Mouse (Mus musculus): ENCODE measurements at regions not wholly inside any gene's neighbourhood (a gene's known extent, or its start where the extent isn't known, plus 50 kb on each side); places are given as distances from the start of the nearest gene placed in this dataset.

DNA sequence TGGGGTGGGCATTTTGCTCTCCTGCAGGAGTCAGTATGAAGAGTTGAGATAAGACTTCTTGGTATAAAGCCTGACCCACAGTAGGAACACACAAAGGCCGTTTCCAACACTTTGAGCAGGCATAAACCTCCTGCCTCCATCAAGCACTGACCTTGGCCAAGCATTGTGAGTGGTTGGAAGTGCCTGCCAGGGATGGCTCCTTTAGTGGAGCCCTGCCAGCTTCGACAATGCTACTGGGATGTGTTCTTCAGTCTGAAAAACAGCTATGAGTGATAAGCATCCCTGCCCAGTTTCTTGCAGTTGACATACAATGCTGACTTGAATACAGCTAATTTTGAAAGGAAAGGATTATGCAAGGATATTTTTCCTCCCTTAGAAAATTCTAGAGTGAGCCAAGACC lies 644.6 kb upstream of the Vstm2b start:
- in situ Hi-C loops (cut with MboI; ENCODE audit: unreplicated experiment in 2 of 2), result loop anchor here in 1 of 2 experiments (5.0 kb wide), 1 partner anchor 49 kb away; no protein-coding TSS in a partner anchor

DNA sequence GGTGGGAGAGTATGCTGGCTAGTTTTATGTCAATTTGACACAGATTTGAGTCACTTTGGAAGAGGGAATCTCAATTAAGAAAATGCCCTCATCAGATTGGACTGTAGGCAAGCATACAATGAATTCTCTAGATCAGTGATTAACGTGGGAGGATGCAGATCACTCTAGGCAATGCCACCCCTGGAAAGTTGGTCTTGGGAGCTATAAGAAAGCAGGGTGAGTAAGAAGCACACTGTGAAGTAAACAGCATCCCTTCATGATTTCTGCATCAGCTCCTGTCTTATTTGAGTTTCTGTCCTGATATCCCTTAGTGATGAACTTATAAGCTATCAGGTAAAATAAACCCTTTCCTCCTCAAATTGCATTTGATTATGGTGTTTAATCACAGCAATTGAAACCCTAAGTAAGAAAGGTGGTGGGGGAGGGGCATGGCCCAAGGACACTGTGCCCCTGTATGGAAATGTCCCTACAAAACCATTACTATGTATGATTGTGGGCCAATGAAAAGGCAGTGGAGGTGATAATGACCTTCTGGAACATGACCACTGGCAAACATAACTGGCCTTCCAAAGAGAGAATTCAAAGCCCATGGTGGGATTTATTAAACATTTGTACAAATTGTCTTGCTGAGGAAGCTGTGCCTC lies 640.3 kb upstream of the Vstm2b start:
- in situ Hi-C loops (cut with MboI; ENCODE audit: unreplicated experiment in 2 of 2), result no loop called here

DNA sequence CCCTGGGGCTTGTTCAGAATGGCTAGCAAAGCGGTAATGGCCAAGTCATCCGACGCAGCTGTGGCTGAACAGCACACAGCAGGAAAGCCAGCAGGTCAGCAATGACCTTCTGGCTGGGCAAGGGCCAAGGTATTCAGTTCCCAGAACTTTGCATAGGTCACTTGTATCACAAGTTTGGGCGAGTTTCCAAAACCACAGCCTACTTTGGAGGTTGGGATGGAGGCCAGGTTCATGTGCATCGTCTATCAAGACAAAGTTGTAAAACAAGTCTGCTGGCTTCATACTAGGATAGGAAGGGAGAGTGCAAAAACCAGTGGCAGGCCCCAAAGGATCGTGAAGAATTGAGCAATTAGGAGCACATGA lies 639.8 kb upstream of the Vstm2b start:
- in situ Hi-C loops (cut with MboI; ENCODE audit: unreplicated experiment in 2 of 2), result no loop called here

DNA sequence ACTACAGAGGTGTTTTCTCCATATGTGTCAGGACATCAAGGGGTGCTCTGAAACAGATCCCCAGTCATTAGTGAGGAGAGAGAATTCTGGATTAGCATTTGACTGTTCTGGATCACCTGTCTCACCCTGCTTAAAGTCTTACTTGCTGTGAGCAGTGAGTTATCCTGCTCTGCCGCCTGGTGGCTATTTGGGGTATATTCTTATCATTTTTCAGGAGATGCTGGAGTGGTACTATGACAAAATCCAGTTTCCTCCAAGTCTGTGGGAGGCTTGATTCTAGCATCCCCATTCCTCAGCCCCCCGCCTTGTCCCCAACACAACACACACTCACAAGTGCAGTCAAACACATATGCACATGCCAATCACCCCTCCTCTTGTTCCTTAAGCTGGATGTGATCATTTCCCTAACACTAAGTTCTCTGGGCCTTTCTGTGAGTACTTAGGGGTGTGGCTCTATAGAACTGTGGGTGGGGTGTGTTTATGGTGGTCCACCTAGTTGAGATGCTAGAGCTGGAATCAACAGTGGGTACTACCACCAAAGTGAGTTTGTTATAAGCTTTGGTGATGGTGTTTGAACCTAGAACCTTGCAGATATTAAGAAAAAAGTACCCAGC lies 624.6 kb upstream of the Vstm2b start:
- in situ Hi-C loops (cut with MboI; ENCODE audit: unreplicated experiment in 2 of 2), result loop anchor here in 1 of 2 experiments (10.0 kb wide), 1 partner anchor 669 kb away; no protein-coding TSS in a partner anchor

DNA sequence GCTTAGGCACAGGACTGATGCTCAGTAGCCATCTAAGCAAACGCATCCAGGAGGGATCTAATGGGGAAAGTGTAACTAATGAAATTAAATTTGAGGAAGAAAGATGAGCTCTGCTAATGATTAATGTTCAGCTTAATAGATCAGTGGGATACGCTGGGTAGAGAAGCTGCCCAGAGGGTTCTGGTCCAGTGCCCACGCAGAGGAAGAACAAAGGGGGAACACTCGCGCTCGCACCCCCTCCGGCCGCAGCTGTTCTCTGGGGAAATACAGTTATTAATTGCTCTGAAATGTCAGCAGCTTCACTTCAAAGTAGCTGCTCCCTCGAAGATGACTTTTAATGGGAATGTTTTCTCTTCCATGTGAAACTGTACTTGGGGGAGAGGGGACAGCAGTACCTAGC lies 623.0 kb upstream of the Vstm2b start:
- in situ Hi-C loops (cut with MboI; ENCODE audit: unreplicated experiment in 2 of 2), result loop anchor here in 1 of 2 experiments (10.0 to 25.0 kb wide), 2 partner anchors 670 to 788 kb away; no protein-coding TSS in a partner anchor

DNA sequence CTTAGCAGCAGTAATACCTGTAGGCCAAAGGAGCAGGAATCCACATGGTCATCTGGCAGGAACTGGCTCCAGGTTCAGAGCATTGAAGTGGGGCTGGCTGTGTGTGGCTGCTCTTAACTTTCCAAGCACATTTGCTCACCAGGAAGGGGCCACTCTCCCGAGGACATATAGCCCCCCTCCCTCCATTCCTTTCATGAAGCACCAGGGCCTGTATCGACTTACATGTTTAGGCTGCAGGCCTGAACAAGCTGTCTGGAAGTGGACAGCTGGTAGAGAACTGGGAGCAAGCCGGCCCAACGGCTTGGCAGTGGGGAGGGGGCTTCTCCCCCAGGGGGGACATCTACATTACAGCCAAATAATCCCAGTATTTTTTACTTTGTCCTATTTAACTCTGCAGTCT lies 622.5 kb upstream of the Vstm2b start:
- in situ Hi-C loops (cut with MboI; ENCODE audit: unreplicated experiment in 2 of 2), result loop anchor here in 1 of 2 experiments (10.0 to 25.0 kb wide), 2 partner anchors 671 to 788 kb away; no protein-coding TSS in a partner anchor

DNA sequence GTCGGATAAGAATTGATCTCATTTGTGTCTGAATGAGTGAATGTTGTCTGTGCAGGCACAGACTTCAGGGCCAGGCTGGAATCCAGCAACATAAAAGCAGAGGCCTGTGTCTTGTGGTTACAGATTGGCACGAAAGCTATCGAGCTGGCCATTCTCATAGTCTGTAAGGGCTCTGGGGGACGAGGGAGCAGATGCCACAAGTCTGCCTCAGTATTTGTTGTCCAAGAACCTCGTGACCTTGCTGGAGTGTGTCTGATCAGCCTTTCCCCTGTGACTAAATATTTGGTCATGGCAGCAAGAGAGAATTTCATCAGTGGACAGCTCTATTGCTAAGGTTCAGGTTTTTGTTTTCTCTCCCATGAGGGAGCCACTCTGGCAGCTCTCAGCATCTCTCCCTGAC lies 622.0 kb upstream of the Vstm2b start:
- in situ Hi-C loops (cut with MboI; ENCODE audit: unreplicated experiment in 2 of 2), result loop anchor here in 1 of 2 experiments (10.0 to 25.0 kb wide), 2 partner anchors 671 to 789 kb away; no protein-coding TSS in a partner anchor

DNA sequence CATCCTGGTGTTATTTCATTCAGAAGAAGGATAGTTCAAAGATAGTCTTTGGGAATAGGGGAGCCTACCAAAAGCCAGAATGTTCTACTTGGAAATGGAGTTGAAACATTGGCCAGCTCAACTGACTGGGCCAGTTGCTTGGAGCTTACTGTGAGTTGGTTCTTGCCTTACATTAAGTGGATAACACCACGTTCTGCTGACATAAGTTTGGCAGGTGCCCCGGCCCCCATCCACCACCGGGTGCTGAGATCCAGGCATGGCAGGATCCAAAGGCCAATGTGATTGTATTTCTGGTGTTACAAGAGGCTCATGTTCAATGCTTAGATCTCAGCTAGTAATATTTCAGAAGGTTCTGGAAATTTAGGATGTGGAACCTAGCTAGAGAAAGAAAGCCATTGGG lies 608.0 kb upstream of the Vstm2b start:
- in situ Hi-C loops (cut with MboI; ENCODE audit: unreplicated experiment in 2 of 2), result loop anchor here in 1 of 2 experiments (25.0 kb wide), 1 partner anchor 803 kb away; no protein-coding TSS in a partner anchor

DNA sequence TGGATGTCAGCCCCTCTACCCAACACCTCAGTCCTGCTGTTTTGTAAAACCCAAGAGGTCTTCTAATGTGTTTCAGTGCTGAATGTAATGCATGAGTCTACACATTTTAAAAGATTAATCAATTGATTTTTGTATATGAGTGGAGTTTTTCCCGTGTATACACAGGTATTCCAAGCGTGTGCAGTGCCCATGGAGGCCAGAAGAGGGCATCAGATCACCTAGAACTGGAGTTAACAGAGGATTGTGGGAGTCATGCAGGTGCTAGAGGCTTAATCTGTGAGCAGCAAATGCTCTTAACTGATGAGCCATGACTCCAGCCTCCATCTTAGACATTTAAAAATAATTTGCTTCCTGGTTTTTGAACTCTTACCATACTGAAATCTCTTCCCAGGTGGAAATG lies 587.6 kb upstream of the Vstm2b start:
- in situ Hi-C loops (cut with MboI; ENCODE audit: unreplicated experiment in 2 of 2), result no loop called here

DNA sequence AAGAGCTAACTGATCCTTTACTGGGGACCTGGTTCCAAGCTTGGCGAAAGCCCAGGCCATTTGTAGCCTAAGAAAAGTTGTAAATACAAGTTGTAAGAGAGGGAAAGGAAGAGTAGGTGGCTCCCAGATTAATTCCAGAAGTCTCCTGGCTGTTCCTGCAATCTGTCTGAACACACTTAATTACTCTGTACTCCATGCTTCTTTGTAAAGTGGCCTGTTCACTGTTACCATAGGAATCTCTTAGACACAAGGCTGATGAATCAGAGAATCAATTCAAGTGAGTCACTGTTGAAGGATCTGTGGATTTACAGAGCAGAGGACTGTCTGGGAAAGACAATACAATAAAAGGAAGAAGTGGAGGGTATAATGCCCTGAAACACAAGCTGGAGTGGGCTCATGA lies 577.0 kb upstream of the Vstm2b start:
- in situ Hi-C loops (cut with MboI; ENCODE audit: unreplicated experiment in 2 of 2), result no loop called here

DNA sequence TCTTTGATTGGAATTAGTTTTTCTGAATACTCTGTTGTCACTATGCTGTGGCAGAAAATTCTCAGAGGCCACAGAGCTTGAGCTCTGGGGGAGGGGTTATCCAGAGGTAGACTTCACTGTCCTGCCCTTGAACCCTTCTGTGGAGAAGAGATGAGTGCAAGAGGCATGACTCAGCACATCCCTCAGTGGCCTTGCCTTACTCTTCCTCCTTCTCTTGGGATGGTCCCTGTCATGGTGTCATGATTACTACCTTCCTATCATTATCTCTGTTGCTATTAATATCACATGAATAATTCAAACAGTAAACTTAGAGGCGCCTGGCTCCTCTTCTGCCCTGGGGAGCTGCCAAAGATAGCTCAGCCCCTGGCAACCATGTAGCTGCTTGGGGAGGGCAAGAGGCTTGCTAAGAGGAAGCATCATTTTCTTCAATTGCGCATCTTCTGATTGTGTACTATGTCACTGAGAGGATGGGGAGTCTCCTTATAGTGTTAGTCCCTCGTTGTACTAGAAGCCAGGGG lies 572.9 kb upstream of the Vstm2b start:
- in situ Hi-C loops (cut with MboI; ENCODE audit: unreplicated experiment in 2 of 2), result no loop called here

DNA sequence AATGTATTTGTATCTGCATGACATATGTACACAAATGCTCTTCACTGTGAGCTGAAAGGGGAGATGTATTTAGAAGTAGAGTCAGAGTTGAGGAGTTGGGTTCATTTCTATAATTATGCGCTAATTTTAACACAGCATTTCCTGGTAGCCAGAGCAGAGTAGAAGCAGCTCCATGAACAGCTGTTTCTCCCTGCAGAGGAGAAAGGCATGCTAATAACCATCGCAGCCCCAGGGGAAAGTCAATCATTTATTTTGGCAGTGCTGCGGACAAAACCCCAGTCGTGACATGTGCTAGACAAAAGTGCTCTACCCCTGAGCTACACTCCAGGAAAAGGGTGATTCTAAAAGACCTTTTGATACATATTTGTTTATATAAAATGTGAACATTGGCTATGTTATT lies 565.7 kb upstream of the Vstm2b start:
- in situ Hi-C loops (cut with MboI; ENCODE audit: unreplicated experiment in 2 of 2), result no loop called here

DNA sequence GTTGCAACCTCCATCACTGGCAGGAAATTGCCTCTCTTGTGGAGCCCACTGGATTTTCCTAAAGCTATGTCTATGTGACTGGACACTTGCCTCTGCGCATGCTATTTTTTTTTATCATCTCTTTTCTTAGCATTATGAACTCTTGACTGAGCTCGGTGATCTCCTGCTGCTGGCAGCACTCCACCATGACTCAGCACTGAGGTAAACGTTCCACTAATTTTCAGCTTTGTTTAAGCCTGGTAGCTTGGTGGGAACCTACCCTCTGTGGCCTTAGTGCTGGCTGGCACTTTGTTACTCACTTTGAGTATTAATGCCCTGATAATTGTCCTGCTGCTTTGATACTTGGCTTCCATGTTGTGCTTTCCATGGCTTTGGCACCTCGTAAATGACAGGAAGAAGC lies 545.8 kb upstream of the Vstm2b start:
- in situ Hi-C loops (cut with MboI; ENCODE audit: unreplicated experiment in 2 of 2), result no loop called here

DNA sequence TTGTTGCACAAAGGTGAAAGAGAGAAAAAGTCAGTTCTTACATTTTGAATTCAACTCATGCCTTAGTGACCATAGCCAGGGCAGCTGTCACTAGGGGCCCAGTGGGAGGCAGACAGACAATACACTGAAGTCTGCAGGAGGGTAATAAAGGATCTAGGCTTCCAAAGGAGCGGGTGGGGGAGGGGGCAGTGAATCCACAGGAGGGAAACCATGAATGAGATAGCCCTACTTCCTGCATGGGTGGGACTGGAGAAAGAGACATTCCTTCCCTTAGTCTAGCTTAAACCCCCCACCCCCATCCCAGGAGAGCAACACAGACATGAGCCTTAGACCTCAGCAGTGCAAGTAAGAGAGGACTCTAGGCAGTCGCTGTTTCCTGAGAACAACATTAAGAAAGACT lies 535.4 kb upstream of the Vstm2b start:
- in situ Hi-C loops (cut with MboI; ENCODE audit: unreplicated experiment in 2 of 2), result no loop called here

DNA sequence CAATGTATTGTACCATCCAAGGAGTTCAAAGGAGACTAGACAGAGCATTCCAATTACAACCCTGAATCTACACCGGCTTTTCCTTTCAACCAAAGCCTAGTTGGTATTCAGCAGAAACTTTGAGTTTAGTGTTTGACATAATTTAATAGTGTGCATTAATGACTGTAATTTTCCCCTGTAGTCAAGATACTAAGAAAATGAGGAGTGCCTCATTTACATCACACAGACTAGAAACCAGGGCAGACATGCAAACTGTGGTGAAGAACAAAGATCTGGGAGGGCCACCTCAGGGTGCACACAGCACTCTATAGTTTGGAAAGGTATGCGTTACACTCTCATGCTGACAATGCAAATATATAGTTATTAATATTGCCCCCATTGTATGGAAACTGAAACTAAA lies 525.4 kb upstream of the Vstm2b start:
- in situ Hi-C loops (cut with MboI; ENCODE audit: unreplicated experiment in 2 of 2), result no loop called here

DNA sequence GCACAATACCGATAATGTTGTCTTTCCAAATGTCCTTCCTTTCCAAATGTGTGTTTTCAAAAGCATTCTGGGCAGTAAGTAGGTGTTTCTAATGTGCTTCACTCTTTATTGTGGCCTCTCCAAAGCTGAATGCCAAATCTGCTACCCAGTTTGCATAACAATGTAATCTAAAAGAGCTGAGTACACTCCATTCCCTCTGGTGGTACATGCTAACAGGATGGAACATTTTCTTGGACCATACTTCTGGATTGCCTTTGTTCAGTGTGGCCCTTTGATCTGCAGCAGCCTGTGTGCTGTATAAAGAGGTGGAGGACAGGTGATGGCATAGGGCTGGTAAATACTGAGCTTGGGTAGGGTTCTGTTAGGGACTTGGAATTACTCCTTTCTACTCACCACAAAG lies 520.3 kb upstream of the Vstm2b start:
- in situ Hi-C loops (cut with MboI; ENCODE audit: unreplicated experiment in 2 of 2), result no loop called here

DNA sequence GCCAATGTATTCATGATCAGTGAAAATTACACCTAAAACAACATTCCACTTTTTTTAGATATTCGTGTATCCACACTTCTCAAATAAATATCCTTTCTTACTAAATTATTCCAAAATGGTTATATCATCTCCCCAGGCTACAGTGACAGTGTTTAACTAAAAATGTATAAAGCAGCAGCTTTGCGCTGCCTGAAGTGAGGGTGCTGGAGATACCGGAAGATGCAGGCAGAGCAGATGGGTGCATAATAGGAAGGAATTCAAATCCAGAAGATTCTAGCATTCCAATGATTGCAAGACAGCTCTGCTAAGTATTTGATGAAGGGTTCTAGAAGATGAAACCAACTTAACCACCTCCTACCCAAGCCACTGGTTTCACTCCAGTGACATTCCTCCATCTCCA lies 516.9 kb upstream of the Vstm2b start:
- in situ Hi-C loops (cut with MboI; ENCODE audit: unreplicated experiment in 2 of 2), result no loop called here

DNA sequence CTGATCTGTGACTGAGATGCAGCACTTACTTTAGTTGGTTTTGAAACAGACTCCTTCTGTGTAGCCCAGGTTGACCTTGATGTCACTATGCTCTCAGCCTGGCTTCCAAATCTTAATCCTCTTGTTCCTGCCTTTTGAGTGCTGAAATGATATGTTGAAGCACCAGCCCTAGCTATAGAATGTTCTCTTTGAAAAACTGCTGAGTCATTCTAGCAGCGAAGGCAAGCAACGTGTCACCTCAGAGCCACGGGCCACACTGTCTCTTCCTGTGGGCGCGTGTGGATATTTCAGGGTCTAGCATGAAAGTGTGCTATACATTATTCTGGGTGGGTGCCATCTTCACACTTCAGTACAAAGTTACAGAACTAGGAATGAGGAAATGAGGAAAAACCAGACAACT lies 510.0 kb upstream of the Vstm2b start:
- in situ Hi-C loops (cut with MboI; ENCODE audit: unreplicated experiment in 2 of 2), result no loop called here

DNA sequence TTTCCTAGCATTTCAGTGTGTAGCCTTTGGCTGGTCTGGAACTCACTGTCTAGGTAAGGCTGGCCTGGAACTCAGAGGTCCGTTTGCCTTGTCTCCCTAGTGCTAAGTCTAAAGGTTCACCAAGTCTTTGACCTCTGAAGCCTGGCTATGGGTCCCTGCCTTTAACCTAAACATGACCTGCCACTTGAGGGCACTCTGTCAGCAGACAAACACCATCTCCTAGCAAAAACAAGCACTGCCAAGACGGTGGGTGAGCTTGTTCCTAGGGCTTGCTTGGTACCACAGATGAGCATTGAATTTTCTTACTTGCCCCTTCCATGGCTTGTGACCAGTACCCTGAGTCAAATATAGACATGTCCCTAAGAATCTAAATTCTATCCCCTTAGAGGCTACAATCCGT lies 508.3 kb upstream of the Vstm2b start:
- in situ Hi-C loops (cut with MboI; ENCODE audit: unreplicated experiment in 2 of 2), result no loop called here

DNA sequence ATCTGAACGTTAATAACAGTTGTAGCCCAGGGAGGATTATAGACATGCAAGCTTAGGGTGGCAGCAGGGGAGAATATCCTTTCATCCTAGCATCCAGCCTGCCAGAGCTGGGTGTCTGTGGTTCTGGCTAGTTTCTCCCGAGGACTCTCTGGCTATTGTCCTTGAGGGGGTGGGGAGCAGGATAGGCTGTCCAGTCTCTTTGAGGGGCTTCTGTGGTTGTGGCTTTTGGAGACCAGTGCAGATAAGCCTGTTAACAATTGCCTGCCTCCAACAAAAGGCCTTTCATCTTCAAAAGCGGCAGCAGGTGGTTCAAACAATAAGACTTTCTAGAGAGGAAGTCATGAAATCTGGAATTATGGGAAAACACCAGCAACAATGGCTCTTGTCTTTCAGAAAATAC lies 507.2 kb upstream of the Vstm2b start:
- in situ Hi-C loops (cut with MboI; ENCODE audit: unreplicated experiment in 2 of 2), result no loop called here

DNA sequence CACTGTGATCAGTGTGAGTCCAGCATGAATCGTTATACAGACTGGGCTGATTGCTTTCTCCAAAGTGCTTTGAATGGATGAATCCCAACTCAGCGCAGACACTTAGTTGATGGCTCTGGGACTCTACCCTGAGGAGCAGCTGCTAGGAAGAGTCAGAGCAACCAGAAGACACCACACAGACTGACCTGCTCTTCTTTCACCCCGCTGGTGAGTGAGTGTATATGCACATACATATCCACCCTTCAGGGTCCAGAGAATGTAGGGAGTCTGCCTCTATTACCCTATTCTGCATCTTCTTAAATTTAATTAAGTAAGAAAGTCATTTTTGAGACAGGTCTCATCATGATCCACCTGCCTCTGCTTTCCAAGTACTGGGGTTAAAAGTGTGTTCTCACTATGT lies 506.5 kb upstream of the Vstm2b start:
- in situ Hi-C loops (cut with MboI; ENCODE audit: unreplicated experiment in 2 of 2), result no loop called here

DNA sequence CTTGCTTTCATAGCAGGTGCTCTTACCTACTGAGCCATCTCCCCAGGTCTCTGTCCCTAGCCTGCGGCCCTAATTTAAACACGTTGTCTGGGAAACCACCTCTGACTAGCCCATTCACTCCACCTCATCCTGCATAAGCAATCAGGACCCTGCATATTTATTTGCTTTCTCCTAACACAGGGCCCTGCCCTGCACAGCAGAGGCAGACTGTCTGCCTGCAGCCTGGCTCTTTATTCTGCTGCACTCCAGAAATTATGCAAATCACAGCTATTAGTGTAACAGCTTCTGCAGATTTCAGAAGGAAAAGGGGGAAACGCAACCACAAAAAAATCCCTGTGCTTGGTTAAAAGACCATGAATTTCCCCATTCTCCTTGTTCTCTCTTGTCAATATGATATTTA lies 505.9 kb upstream of the Vstm2b start:
- in situ Hi-C loops (cut with MboI; ENCODE audit: unreplicated experiment in 2 of 2), result no loop called here

Data from v-Abl transformed pro-B cells (cell line).